Mouse (Mus musculus): Measurements from ENCODE around the gene Pbx2.

Gene Pbx2

GRCm38 (mm10) chr17:34629221-34629751 is 38.2 kb downstream of the Pbx2 start, which contains the start of gene Prrt1:
Prrt1 (plus strand) TSS chr17:34629533.
- no peak for DNase-seq (ENCODE audit: low spot score in 2 of 2)

GRCm38 (mm10) chr17:34629796-34630603 is 38.9 kb downstream of the Pbx2 start:
- DNase-seq (ENCODE audit: low spot score in 2 of 2), result no peak

DNA sequence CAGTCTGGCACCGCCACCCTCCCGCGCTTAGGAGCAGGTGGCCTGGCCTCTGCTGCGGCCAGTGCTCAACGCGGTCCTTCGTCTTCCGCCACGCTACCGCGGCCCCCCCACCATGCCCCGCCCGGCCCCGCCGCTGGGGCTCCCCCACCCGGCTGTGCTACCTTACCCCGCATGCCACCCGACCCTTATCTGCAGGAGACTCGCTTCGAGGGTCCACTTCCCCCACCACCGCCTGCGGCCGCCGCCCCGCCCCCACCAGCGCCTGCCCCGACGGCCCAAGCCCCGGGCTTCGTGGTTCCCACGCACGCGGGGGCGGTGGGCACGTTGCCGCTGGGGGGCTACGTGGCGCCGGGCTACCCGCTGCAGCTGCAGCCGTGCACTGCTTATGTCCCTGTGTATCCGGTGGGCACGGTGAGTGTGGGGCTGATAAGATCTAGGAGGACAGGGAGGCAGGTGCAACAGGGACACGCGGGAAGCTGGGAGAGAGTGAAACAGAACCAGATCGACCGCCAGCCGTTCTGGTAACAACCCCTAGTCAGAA is 39.8 kb downstream of the Pbx2 start:
- DNase-seq (ENCODE audit: low spot score in 2 of 2), result no peak

GRCm38 (mm10) chr17:34631647-34632046 is 40.6 kb downstream of the Pbx2 start:
- DNase-seq (ENCODE audit: low spot score in 2 of 2), result no peak

- DNase-seq (ENCODE audit: low spot score in 2 of 2), result peak; percentile 79 to 87
These were observed 41.2 kb downstream of the Pbx2 start for GRCm38 (mm10) chr17:34632261-34632691.

- DNase-seq (ENCODE audit: low spot score in 2 of 2), result no peak
These were observed 44.6 kb downstream of the Pbx2 start for GRCm38 (mm10) chr17:34635671-34636070.

GRCm38 (mm10) chr17:34637459-34637858 is 46.4 kb downstream of the Pbx2 start:
- DNase-seq (ENCODE audit: low spot score in 2 of 2), result no peak

DNA sequence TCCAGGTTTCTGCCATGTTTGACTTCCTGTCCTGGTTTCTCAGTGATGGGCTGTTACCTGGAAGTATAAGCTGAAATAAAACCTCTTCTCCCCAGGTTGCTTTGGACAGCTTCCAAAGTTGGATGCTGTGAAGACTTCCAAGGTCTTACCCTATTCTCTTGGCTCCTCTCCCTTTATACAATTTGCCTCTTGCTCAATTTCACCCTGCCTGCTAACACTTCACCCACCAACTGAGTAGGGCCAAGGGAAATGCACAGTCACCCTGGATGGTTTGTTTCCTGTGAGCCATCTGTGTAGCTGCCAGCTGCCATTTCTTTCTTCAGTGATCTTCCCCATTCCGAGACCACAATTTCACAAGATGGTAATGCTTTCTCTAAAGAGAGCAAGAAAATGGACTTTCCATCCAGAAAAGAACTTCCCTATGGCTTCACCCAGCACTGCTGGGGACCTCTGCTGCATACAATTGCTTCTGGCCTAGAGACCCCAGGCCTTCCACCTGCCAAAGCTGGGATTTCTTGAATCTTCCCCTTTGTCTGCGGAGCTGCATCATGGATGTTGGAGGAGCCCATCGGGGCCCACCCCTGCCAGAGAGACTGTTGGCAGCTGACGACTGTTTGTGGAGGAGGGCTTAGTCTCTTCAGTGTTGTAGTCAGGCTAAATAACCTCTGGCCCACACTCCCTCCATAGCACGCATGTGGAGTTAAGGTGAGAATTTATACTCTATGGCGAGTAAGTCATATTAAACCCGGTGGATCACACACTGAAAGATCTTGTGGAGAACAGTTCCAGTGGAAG is 48.6 kb downstream of the Pbx2 start:
- no peak for DNase-seq (ENCODE audit: low spot score in 2 of 2)

- peak in 1 of 2 experiments; percentile 52 for DNase-seq (ENCODE audit: low spot score in 2 of 2)
These were observed 49.9 kb downstream of the Pbx2 start for GRCm38 (mm10) chr17:34640778-34641601.

DNA sequence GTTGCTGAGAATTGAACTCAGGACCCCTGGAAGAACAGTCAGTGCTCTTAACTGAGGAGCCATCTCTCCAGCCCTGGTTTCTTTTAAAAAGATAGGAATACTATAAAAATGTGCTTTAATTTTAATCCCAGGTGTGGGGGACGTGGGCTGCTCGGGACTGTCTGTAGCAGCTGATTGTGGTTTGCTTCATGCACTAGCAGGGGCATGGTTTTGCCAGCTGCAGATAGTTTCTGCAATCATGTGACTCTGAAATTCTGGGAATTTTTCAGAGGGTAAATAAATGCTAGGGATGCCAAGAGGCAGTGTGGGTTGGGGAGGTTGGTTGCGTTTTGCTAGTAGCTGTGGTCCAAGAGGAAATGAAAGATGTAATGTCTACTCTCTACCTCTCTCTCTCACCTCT is 50.9 kb downstream of the Pbx2 start:
- no peak for DNase-seq (ENCODE audit: low spot score in 2 of 2)

DNA sequence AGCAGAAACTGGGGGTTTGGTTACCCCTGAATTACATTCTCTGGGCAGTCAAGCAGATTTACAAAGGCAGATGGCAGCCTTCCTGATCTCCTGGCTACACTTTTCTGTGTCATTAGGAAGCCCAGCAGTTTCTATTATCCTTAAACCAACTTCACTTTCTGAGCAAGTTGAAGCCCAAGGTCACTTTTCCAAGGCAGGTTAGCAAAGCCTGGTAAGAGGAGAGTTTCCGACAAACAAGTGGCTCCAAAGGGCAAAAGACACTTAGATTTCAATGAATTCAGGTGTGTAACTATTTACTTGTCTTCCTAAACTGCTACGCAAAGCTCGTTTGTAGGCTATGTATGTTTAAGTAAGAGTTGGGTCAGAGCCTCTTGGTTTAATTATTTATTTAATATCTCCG is 52.3 kb downstream of the Pbx2 start:
- DNase-seq (ENCODE audit: low spot score in 2 of 2), result no peak

- peak in 1 of 2 experiments; percentile 52 for DNase-seq (ENCODE audit: low spot score in 2 of 2)
These were observed 52.9 kb downstream of the Pbx2 start for GRCm38 (mm10) chr17:34643944-34644343.

- peak; percentile 95 to 96 for DNase-seq (ENCODE audit: low spot score in 2 of 2)
These were observed 53.5 kb downstream of the Pbx2 start, which contains the start of gene Fkbpl for GRCm38 (mm10) chr17:34644608-34645007. Fkbpl (plus strand) TSS chr17:34644764.

DNA sequence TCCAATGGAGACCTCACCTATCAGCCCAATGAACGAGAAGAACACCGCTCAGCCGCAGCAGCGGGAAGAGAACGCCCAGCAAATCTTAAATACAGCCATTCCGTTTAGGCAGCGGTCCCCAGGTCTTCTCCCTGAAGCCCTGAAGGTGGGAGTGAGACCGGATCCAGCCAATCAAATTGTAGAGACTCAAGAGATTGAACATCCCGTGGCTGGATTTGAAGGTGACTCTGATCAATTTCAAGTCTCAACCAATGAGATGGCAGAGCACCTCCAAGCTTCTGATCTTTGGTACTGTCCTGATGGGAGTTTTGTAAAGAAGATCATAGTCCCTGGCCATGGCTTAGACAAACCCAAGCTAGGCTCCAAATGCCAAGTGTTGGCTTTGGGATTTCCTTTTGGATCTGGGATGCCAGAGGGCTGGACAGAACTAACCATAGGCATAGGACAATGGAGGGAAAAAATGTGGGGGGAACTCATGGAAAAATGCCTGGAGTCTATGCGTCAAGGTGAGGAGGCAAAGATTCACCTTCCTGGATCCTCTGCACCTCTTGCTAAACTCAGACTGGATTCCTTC is 54.3 kb downstream of the Pbx2 start:
- no peak for DNase-seq (ENCODE audit: low spot score in 2 of 2)

DNA sequence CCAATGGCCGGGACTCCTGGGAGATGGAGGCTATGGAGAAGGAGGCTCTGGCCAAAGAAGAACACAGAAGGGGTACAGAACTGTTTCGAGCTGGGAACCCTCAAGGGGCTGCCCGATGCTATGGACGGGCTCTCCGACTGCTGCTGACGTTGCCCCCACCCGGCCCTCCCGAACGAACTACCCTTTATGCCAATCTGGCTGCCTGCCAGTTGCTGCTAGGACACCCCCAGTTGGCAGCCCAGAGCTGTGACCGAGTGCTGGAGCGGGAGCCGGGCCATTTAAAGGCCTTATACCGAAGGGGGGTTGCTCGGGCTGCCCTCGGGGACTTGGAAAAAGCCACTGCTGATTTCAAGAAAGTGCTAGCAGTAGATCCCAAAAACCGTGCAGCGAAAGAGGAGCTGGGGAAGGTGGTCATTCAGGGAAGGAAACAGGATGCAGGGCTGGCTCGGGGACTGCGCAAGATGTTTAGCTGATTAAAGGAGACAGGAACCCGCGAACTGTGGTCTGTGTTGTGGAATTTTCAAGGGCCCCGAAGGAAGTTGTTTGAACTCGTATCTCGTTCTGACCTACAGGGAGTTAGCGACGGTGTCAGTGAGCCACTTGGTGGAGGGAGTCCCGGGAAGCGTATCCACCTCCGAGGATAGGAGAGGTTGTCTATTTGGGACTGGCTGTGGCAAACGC is 54.9 kb downstream of the Pbx2 start:
- DNase-seq (ENCODE audit: low spot score in 2 of 2), result no peak

All from urinary bladder, postnatal 36 days (tissue).